Mouse (Mus musculus) cerebellum, adult (tissue): ENCODE data around the gene 1500009C09Rik.

Source experiments
- ATAC-seq: cut with Nextera tagmentation; 2 replicates; pipeline ENCODE4 v1.9.2; 2017; ENCODE audit warnings: mild to moderate bottlenecking, moderate library complexity, mixed read lengths; ENCODE audit not compliant: insufficient number of reproducible peaks, low FRiP score, low TSS enrichment

The 1500009C09Rik gene

GRCm38 (mm10) chr15:82298764-82299561 is 46.8 kb downstream of the 1500009C09Rik start, which contains the start of gene Wbp2nl:
Gene Wbp2nl, plus strand, starts transcription at chr15:82298954.
- no peak; the same call in 1 of the 2 replicates for ATAC-seq

GRCm38 (mm10) chr15:82307107-82307506 is 54.9 kb downstream of the 1500009C09Rik start:
- no peak for ATAC-seq

GRCm38 (mm10) chr15:82308416-82308815 is 56.2 kb downstream of the 1500009C09Rik start:
- ATAC-seq: no peak
